Mouse (Mus musculus) forebrain, embryonic 14.5 days (tissue): ENCODE results near the gene Tenm2. TPM values are rescaled to one million over a fixed set of nuclear protein-coding genes. Genes with fewer than 3 reads are reported as not detected.

ENCODE experiments used
- ATAC-seq: fragments of 200-750 bp; cut with Nextera tagmentation; 2 replicates; pipeline ENCODE4 v1.8.0; 2017; ENCODE audit warnings: mild to moderate bottlenecking, moderate library complexity
- DNase-seq: peaks from one replicate; pipeline ENCODE4 v3.0.0-alpha.2; 2015; ENCODE audit warnings: low spot score
- H3K27ac ChIP-seq: fragments of 300-500 bp; sonication (generic); 2 replicates; pipeline ENCODE4 v1.5.1; 2014; ENCODE audit warnings: low read depth, mild to moderate bottlenecking, control low read depth, low read length, moderate library complexity
- H3K27me3 ChIP-seq: fragments of 300-500 bp; sonication (generic); replicated peaks from 2 replicates; pipeline ENCODE4 v1.6.1; 2014; ENCODE audit warnings: low read length, control low read depth, mixed read lengths; ENCODE audit not compliant: control insufficient read depth, insufficient read depth
- H3K36me3 ChIP-seq: fragments of 300-500 bp; sonication (generic); 2 replicates; pipeline ENCODE4 v1.6.1; 2014; ENCODE audit warnings: low read length, control low read depth; ENCODE audit not compliant: control insufficient read depth, insufficient read depth
- H3K4me1 ChIP-seq: fragments of 300-500 bp; sonication (generic); 2 replicates; pipeline ENCODE4 v1.6.1; 2014; ENCODE audit warnings: antibody characterized with exemption, low read length, control low read depth; ENCODE audit not compliant: control insufficient read depth, insufficient read depth
- H3K4me2 ChIP-seq: fragments of 300-500 bp; sonication (generic); 2 replicates; pipeline ENCODE4 v1.6.1; 2014; ENCODE audit warnings: mild to moderate bottlenecking, control low read depth, low read length
- H3K4me3 ChIP-seq: fragments of 300-500 bp; sonication (generic); 2 replicates; pipeline ENCODE4 v1.5.1; 2014; ENCODE audit warnings: low read depth, low read length, control low read depth
- H3K9ac ChIP-seq: fragments of 300-500 bp; sonication (generic); 2 replicates; pipeline ENCODE4 v1.6.1; 2014; ENCODE audit warnings: mild to moderate bottlenecking, low read length, control low read depth, moderate library complexity
- H3K9me3 ChIP-seq: fragments of 300-500 bp; sonication (generic); replicated peaks from 2 replicates; pipeline ENCODE4 v1.6.1; 2016; ENCODE audit warnings: low read length, control low read depth, mixed read lengths; ENCODE audit not compliant: control insufficient read depth
- WGBS: fragments of 180-500 bp; shearing (Covaris S2); extraction: QIAGEN DNeasy Blood & Tissue Kit; methylation state at CpG from one replicate; pipeline ENCODE4 v1.1.7; 2014; 5-methylcytosine and 5-hydroxymethylcytosine counted together
- polyA plus RNA-seq: library from polyadenylated mRNA; unstranded; fragments of >200 nt; fragmentation: Nextera tagmentation; extraction: Ambion mirVana; gene quantifications from 2 replicates; pipeline ENCODE4 v1.2.1, GENCODE M21; 2014

Tenm2 gene
- polyA plus RNA-seq, 1 experiment from 2014 or later: 16.0 TPM

GRCm38 (mm10) chr11:35962431-35962830 lies 1273.3 kb downstream of the Tenm2 start:
- WGBS: 89% methylated on average over 2 of the region's 2 CpGs
- H3K4me1 ChIP-seq: no peaks in the 10 kb centered on the region
- DNase-seq: no peak
- no peak overlapping the region for H3K27ac ChIP-seq
- H3K9me3 ChIP-seq: no peaks in the 10 kb centered on the region
- no peaks in the 10 kb centered on the region for H3K27me3 ChIP-seq
- ATAC-seq: no peak
- H3K4me2 ChIP-seq: no peak overlapping the region
- H3K4me3 ChIP-seq: no peak overlapping the region
- no peak overlapping the region for H3K9ac ChIP-seq
- no peaks in the 10 kb centered on the region for H3K36me3 ChIP-seq

- ATAC-seq (no peak), DNase-seq (no peak)
Observed at GRCm38 (mm10) chr11:35959270-35959669, 1276.5 kb downstream of the Tenm2 start.

More at GRCm38 (mm10) chr11:35959270-35959669, 1276.5 kb downstream of the Tenm2 start:
- Histone ChIP-seq H3K9me3 (no peaks in the 10 kb centered on the region), H3K4me1 (no peaks in the 10 kb centered on the region), H3K4me3 (no peak overlapping the region), H3K27ac (no peak overlapping the region), H3K27me3 (no peaks in the 10 kb centered on the region), H3K36me3 (no peaks in the 10 kb centered on the region), H3K4me2 (no peak overlapping the region), H3K9ac (no peak overlapping the region)
- 94% methylated on average over 3 of the region's 3 CpGs for WGBS
